Mouse (Mus musculus): ENCODE results near the gene Rpgr.

DNA sequence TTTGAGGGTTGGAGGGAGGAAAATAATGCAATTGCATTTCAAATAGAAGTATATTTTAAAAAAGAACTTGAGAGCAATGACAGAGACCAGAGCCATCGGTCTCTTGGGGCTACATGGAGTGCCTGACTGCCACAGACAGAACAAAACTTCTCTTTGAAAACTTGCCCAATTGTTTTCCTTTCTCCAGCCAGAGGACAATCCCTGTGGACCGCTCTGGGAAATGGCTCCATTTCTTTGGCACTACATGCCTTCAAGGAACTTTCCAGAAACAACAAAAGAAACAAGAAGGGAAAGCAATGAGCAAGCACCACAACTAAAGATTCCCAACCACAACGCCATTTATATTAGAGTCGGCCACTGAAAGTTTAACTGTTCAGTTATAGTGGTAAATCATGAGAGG is 154.5 kb downstream of the Rpgr start:
- TF ChIP-seq CTCF (IDR thresholded peaks at IDR 0.05; ENCODE audit: low read depth) (no peak), EP300 (IDR thresholded peaks at IDR 0.05; ENCODE audit: low read depth) (no peak)
